Mouse (Mus musculus) G1E (cell line): ENCODE data around the gene Gpr149.

ENCODE experiments used
- CTCF ChIP-seq: IDR thresholded peaks from 2 replicates; pipeline ENCODE4 v1.5.1; 2012; ENCODE audit warnings: low read depth, low read length, inconsistent platforms, mixed read lengths
- GATA1 ChIP-seq: IDR thresholded peaks from 2 replicates; pipeline ENCODE4 v1.6.1; 2012; ENCODE audit warnings: borderline replicate concordance, low read length, inconsistent platforms, mixed read lengths
- POLR2AphosphoS5 ChIP-seq: IDR thresholded peaks from 2 replicates; pipeline ENCODE4 v1.6.1; 2012; ENCODE audit warnings: low read depth, low read length, inconsistent platforms; ENCODE audit not compliant: insufficient replicate concordance
- TAL1 ChIP-seq: conservative IDR thresholded peaks from 2 replicates; pipeline ENCODE4 v1.6.1; 2012; ENCODE audit warnings: low read depth, low read length, inconsistent platforms, mixed read lengths

- TF ChIP-seq CTCF (no peak), TAL1 (no peak), GATA1 (no peak), POLR2AphosphoS5 (no peak)
Observed at GRCm38 (mm10) chr3:62585072-62585471, 19.9 kb downstream of the Gpr149 start.
